16 mouse cellular contexts compared by ENCODE assay signal in genomic region chr7:101457283-101457682, GRCm38 (mm10). TPM values are rescaled to one million over a fixed set of nuclear protein-coding genes. Genes with fewer than 3 reads are reported as not detected.
DNase-seq lines count a peak whose midpoint lies in the region; ATAC-seq and TF ChIP-seq lines count a peak whose summit lies in the region.
"Had no signal": no experiment of that assay in that cellular context is flagged by ENCODE, and none has a peak within 500 bp of the region (broad histone marks: within the 10 kb centered on the region; RNA-seq: fewer than 3 reads in every experiment).

No protein-coding gene starts in this region.

- peaks cover 37% of the 10 kb centered on the region for H3K4me1 ChIP-seq in heart, embryonic 16.5 days (ENCODE audit: control insufficient read depth, insufficient read depth, low read length)
- peaks cover 39% of the 10 kb centered on the region for H3K4me1 ChIP-seq in bone marrow, adult 2 months (ENCODE audit: control insufficient read depth, insufficient read depth, low read length)
- H3K4me1 ChIP-seq in brown adipose tissue, adult 24 weeks (ENCODE audit: control insufficient read depth, insufficient read depth, insufficient read length, low read length): peaks cover 51% of the 10 kb centered on the region
- H3K4me1 ChIP-seq in midbrain, embryonic 16.5 days (ENCODE audit: control insufficient read depth, insufficient read depth, low read length): peaks cover 2% of the 10 kb centered on the region; the same call in 1 of the 2 replicates

- intact Hi-C loops in heart, postnatal 10 days (cut with DNase I): no loop called here

- H3K4me2 ChIP-seq in heart, embryonic 16.5 days (ENCODE audit: low read depth, low read length): no peak overlapping the region
- H3K4me2 ChIP-seq in midbrain, embryonic 16.5 days (ENCODE audit: low read length): no peak overlapping the region
- H3K4me2 ChIP-seq: embryonic facial prominence, embryonic 15.5 days; forebrain, embryonic 13.5 days; lung, embryonic 15.5 days; neural tube, embryonic 13.5 days had no signal

- no peak for TF ChIP-seq POLR2A in bone marrow, adult 2 months (IDR thresholded peaks at IDR 0.05; ENCODE audit: borderline replicate concordance, control insufficient read depth, low read depth, low read length)

- H3K27me3 ChIP-seq in heart, embryonic 16.5 days (ENCODE audit: control insufficient read depth, insufficient read depth, low read length): peaks cover 10% of the 10 kb centered on the region
- peaks cover 12% of the 10 kb centered on the region for H3K27me3 ChIP-seq in midbrain, embryonic 16.5 days (ENCODE audit: control insufficient read depth, insufficient read depth, low read depth, low read length)

- no peak for TF ChIP-seq CTCF in bone marrow, adult 2 months (IDR thresholded peaks at IDR 0.05; ENCODE audit: control insufficient read depth, insufficient read depth, low read length)

- H3K9ac ChIP-seq in heart, embryonic 16.5 days (ENCODE audit: low read length): no peak overlapping the region
- H3K9ac ChIP-seq in midbrain, embryonic 16.5 days (ENCODE audit: low read depth, low read length): no peak overlapping the region
- H3K9ac ChIP-seq: embryonic facial prominence, embryonic 15.5 days; forebrain, embryonic 13.5 days; lung, embryonic 15.5 days; neural tube, embryonic 13.5 days had no signal

- no peak for DNase-seq in heart, postnatal 10 days
- peak; percentile 63 for DNase-seq in layer of hippocampus, adult 9-11 months
- no peak for DNase-seq in layer of hippocampus, postnatal 14 days (ENCODE audit: low spot score in 2 of 2)
- no peak for DNase-seq in cerebellum, postnatal 10 days
- DNase-seq: cerebellum, adult 11-12 months had no signal

- ATAC-seq in heart, embryonic 16.5 days (replicated peaks; ENCODE audit: extremely low read depth, insufficient read depth, low FRiP score): no peak
- ATAC-seq in midbrain, embryonic 16.5 days: no peak
- ATAC-seq: forebrain, embryonic 13.5 days had no signal

- peak overlapping the region; percentile 19; the same call in 1 of the 2 replicates for H3K27ac ChIP-seq in heart, embryonic 16.5 days (ENCODE audit: low read length)
- peak overlapping the region; percentile 11 for H3K27ac ChIP-seq in bone marrow, adult 2 months (ENCODE audit: control insufficient read depth, insufficient read depth, low read depth, low read length, poor library complexity)
- peak overlapping the region; percentile 77 for H3K27ac ChIP-seq in brown adipose tissue, adult 24 weeks (replicated peaks; ENCODE audit: low read depth, low read length)
- no peak overlapping the region for H3K27ac ChIP-seq in midbrain, embryonic 16.5 days (ENCODE audit: low read length)
- H3K27ac ChIP-seq: embryonic facial prominence, embryonic 15.5 days; forebrain, embryonic 13.5 days; lung, embryonic 15.5 days; neural tube, embryonic 13.5 days had no signal

- H3K9me3 ChIP-seq in heart, embryonic 16.5 days (replicated peaks; ENCODE audit: control insufficient read depth, low read length): no peaks in the 10 kb centered on the region
- H3K9me3 ChIP-seq in midbrain, embryonic 16.5 days (replicated peaks; ENCODE audit: control insufficient read depth, low read length, poor library complexity, severe bottlenecking): no peaks in the 10 kb centered on the region
- H3K9me3 ChIP-seq: embryonic facial prominence, embryonic 15.5 days; forebrain, embryonic 13.5 days; lung, embryonic 15.5 days; neural tube, embryonic 13.5 days had no signal

- 65% methylated on average over 5 of the region's 5 CpGs for WGBS in heart, embryonic 16.5 days
- 69% methylated on average over 5 of the region's 5 CpGs for WGBS in bone marrow, adult 2 months
- WGBS in midbrain, embryonic 16.5 days: 79% methylated on average over 5 of the region's 5 CpGs

- no peaks in the 10 kb centered on the region for H3K36me3 ChIP-seq in heart, embryonic 16.5 days (ENCODE audit: control insufficient read depth, insufficient read depth)
- H3K36me3 ChIP-seq in midbrain, embryonic 16.5 days (ENCODE audit: control insufficient read depth, insufficient read depth, low read length): no peaks in the 10 kb centered on the region
- H3K36me3 ChIP-seq: embryonic facial prominence, embryonic 15.5 days; lung, embryonic 15.5 days; neural tube, embryonic 13.5 days had no signal

- H3K4me3 ChIP-seq in heart, embryonic 16.5 days (ENCODE audit: low read length): no peak overlapping the region
- no peak overlapping the region for H3K4me3 ChIP-seq in bone marrow, adult 2 months (replicated peaks; ENCODE audit: control insufficient read depth, low read depth, low read length)
- H3K4me3 ChIP-seq in brown adipose tissue, adult 24 weeks (ENCODE audit: insufficient read depth, low read depth, low read length): peak overlapping the region; percentile 73
- H3K4me3 ChIP-seq in midbrain, embryonic 16.5 days (ENCODE audit: low read depth, low read length): no peak overlapping the region
- H3K4me3 ChIP-seq: embryonic facial prominence, embryonic 15.5 days; forebrain, embryonic 13.5 days; lung, embryonic 15.5 days; neural tube, embryonic 13.5 days had no signal

RNA-seq across cellular contexts. Expression of gene Pde2a, which starts 35.8 kb away (rescaled TPM):
- polyA plus RNA-seq in heart, embryonic 16.5 days (2015; fragmentation: Nextera tagmentation; extraction: Ambion mirVana): 12.7 and 21.1 TPM in 2 replicates
- 10 to 100 TPM; 65.2 to 70.1 TPM for total RNA-seq in heart, postnatal 10 days (2021)
- total RNA-seq in layer of hippocampus, postnatal 14 days (2021): 100 to 1,000 TPM; 239 to 248 TPM
- 33.2 and 37.8 TPM in 2 replicates for polyA plus RNA-seq in bone marrow, adult 2 months (2011; ENCODE audit: insufficient read depth, insufficient read length, low replicate concordance, missing spikeins)
- 2.6 and 12.2 TPM in 2 replicates for polyA plus RNA-seq in brown adipose tissue, adult 24 weeks (2012; ENCODE audit: insufficient read depth, insufficient read length, missing spikeins)
- 31.6 and 35.5 TPM in 2 replicates for polyA plus RNA-seq in midbrain, embryonic 16.5 days (2015; fragmentation: Nextera tagmentation; extraction: Ambion mirVana)

RNA-seq across cellular contexts. Expression of gene Gm45837, which starts 46.6 kb away (rescaled TPM):
- polyA plus RNA-seq in heart, embryonic 16.5 days (2015; fragmentation: Nextera tagmentation; extraction: Ambion mirVana): 2.0 and 7.8 TPM in 2 replicates
- total RNA-seq in heart, postnatal 10 days (2021): not detected
- not detected for total RNA-seq in layer of hippocampus, postnatal 14 days (2021)
- polyA plus RNA-seq in bone marrow, adult 2 months (2011; ENCODE audit: insufficient read depth, insufficient read length, low replicate concordance, missing spikeins): 5.7 and 43.8 TPM in 2 replicates
- 16.1 TPM in 1 of 2 replicates, not detected in the other for polyA plus RNA-seq in brown adipose tissue, adult 24 weeks (2012; ENCODE audit: insufficient read depth, insufficient read length, missing spikeins)
- polyA plus RNA-seq in midbrain, embryonic 16.5 days (2015; fragmentation: Nextera tagmentation; extraction: Ambion mirVana): 0.65 and 0.69 TPM in 2 replicates
- total RNA-seq: gastrocnemius, postnatal 4 days; heart, postnatal 14 days; megakaryocyte progenitor cell, adult 5-6 weeks had no signal
- polyA plus RNA-seq: forebrain, embryonic 13.5 days; neural tube, embryonic 13.5 days had no signal
